Mouse (Mus musculus): ENCODE results near the gene Gm4981.
"Not testable (repeated sequence)": the region's sequence is repeated elsewhere in the genome, so short reads cannot be mapped to it uniquely, and the experiment has no call there.

DNA sequence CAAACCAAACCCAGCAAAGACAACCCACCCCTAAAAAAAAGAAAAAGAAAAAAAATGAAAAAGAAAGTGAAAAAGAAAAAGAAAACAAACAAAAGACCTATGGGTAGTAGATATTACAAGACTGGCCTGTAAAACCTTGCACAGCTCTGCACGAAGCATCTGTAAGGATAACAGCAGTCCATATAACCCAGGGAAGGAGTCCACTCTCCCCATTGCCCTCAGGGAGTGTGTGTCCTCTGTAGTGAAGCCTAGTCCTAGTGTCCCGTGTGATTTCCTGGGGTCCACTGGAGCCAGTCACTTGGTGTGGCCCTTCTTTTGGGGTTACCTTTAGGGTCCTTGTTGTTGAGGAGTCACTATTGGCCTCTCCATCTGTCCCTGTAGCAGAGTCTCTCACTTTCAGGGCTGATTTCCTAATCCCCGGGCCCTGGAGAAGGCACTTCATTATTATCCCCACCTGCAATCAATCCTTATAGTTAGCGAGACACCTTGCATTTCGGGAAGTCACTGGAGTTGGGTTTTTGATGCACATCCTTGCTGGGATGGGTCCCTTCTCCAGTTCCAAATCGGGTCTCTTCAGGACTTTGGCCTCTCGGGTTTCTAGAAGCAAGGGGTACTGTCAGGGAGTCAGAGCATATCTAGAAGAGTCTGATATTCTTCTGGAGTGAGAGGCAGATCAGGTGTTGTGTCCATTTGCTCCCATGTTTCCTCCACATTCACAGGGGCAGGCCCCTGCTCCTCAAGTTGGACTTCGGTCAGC, 2.7 kb upstream of the Gm4981 start:
- not testable (repeated sequence) for TF ChIP-seq GATA1 (IDR thresholded peaks at IDR 0.05; ENCODE audit: borderline replicate concordance, low read length); FLI1 (IDR thresholded peaks at IDR 0.05; ENCODE audit: low read length)
